Mouse (Mus musculus) myocyte (in vitro differentiated cells): ENCODE results near the gene Tpo. TPM values are rescaled to one million over a fixed set of nuclear protein-coding genes. Genes with fewer than 3 reads are reported as not detected.

ENCODE experiments used
- H3K27me3 ChIP-seq: one replicate; pipeline ENCODE4 v1.6.1; 2011; ENCODE audit not compliant: control insufficient read depth, insufficient read depth, insufficient read length
- H3K36me3 ChIP-seq: one replicate; pipeline ENCODE4 v1.6.1; 2011; ENCODE audit not compliant: control insufficient read depth, insufficient read depth
- H3K4me2 ChIP-seq: one replicate; pipeline ENCODE4 v1.6.1; 2011; ENCODE audit warnings: low read depth, control low read depth
- H3K4me3 ChIP-seq: one replicate; pipeline ENCODE4 v1.5.1; 2011; ENCODE audit warnings: mild to moderate bottlenecking, control low read depth, moderate library complexity
- H3K79me2 ChIP-seq: one replicate; pipeline ENCODE4 v1.6.1; 2011; ENCODE audit not compliant: control insufficient read depth, insufficient read depth
- H3ac ChIP-seq: one replicate; pipeline ENCODE4 v1.6.1; 2011; ENCODE audit not compliant: control insufficient read depth, insufficient read length
- CEBPB ChIP-seq: IDR thresholded peaks from 2 replicates; pipeline ENCODE4 v1.6.1; 2011; ENCODE audit warnings: mild to moderate bottlenecking, moderate library complexity; ENCODE audit not compliant: poor library complexity, insufficient read depth, severe bottlenecking
- E2F4 ChIP-seq: IDR thresholded peaks from one replicate; pipeline ENCODE4 v1.6.1; 2011; ENCODE audit warnings: mild to moderate bottlenecking, control low read depth, moderate library complexity; ENCODE audit not compliant: insufficient read depth
- MAX ChIP-seq: IDR thresholded peaks from one replicate; pipeline ENCODE4 v1.6.1; 2011; ENCODE audit warnings: low read depth, mild to moderate bottlenecking, control low read depth
- MYOD1 ChIP-seq, 3 experiments: IDR thresholded peaks; one replicate each; pipeline ENCODE4 v1.6.1; 2011; ENCODE audit warnings: control low read depth in 2 of 3, low read depth in 2 of 3, mild to moderate bottlenecking in 2 of 3, moderate library complexity in 1 of 3; ENCODE audit not compliant: insufficient read length in 2 of 3, control insufficient read depth in 1 of 3
- MYOG ChIP-seq, 3 experiments: IDR thresholded peaks; one replicate each; pipeline ENCODE4 v1.6.1; 2011; ENCODE audit warnings: control low read depth in 2 of 3, low read depth in 2 of 3, mild to moderate bottlenecking in 2 of 3; ENCODE audit not compliant: insufficient read length in 2 of 3, control insufficient read depth in 1 of 3, insufficient read depth in 1 of 3
- POLR2A ChIP-seq: IDR thresholded peaks from one replicate; pipeline ENCODE4 v1.6.1; 2011; ENCODE audit warnings: low read depth, mild to moderate bottlenecking, control low read depth, moderate library complexity; ENCODE audit not compliant: insufficient read length
- POLR2AphosphoS2 ChIP-seq: IDR thresholded peaks from one replicate; pipeline ENCODE4 v1.6.1; 2011; ENCODE audit warnings: low read depth, control low read depth; ENCODE audit not compliant: insufficient read length
- REST ChIP-seq: IDR thresholded peaks from one replicate; pipeline ENCODE4 v1.6.1; 2011; ENCODE audit warnings: mild to moderate bottlenecking, control low read depth, moderate library complexity; ENCODE audit not compliant: insufficient read depth, insufficient read length
- SRF ChIP-seq: IDR thresholded peaks from one replicate; pipeline ENCODE4 v1.6.1; 2011; ENCODE audit warnings: low read depth; ENCODE audit not compliant: control insufficient read depth, insufficient read length
- TCF12 ChIP-seq: IDR thresholded peaks from one replicate; pipeline ENCODE4 v1.6.1; 2011; ENCODE audit warnings: mild to moderate bottlenecking, control low read depth; ENCODE audit not compliant: poor library complexity, insufficient read depth, severe bottlenecking
- TCF3 ChIP-seq: IDR thresholded peaks from one replicate; pipeline ENCODE4 v1.6.1; 2011; ENCODE audit warnings: low read depth, control low read depth; ENCODE audit not compliant: insufficient read length
- USF1 ChIP-seq: IDR thresholded peaks from one replicate; pipeline ENCODE4 v1.6.1; 2011; ENCODE audit warnings: low read depth, mild to moderate bottlenecking, control low read depth, moderate library complexity
- polyA plus RNA-seq: library from polyadenylated mRNA; unstranded; fragments of >200 nt; fragmentation: generic; extraction: Trizol; gene quantifications from one replicate; pipeline ENCODE4 v1.2.1, GENCODE M21; 2012; ENCODE audit warnings: missing spikeins

Gene Tpo
- polyA plus RNA-seq, 1 experiment = not detected

DNA sequence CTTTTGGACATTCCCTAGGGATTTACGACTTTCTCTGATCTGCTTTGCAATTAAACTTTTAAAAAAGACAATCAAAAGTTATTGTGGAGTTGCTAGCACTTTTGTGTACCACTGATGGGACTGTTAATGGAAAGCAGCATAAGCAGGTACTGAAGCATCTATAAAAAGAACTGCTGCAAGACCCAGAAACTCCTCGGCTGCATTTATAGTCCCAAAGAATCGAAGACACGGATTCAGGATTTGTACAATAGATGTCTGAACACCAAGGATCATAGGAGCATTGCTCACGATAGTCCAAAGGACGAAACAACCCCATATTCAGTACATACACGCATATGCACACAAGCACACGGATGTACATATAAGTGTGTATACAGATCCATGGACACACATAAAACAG is 27.4 kb upstream of the Tpo start:
- no peaks in the 10 kb centered on the region for H3K27me3 ChIP-seq
- no peak overlapping the region for H3K4me2 ChIP-seq
- H3K79me2 ChIP-seq = no peaks in the 10 kb centered on the region
- H3K36me3 ChIP-seq = no peaks in the 10 kb centered on the region
- TF ChIP-seq MYOG (IDR thresholded peaks at IDR 0.05; ENCODE audit: control insufficient read depth in 1 of 3, insufficient read depth in 1 of 3, insufficient read length in 2 of 3, low read depth in 2 of 3) (no peak), POLR2AphosphoS2 (no peak)
- H3ac ChIP-seq = no peak overlapping the region
- H3K4me3 ChIP-seq = no peak overlapping the region

DNA sequence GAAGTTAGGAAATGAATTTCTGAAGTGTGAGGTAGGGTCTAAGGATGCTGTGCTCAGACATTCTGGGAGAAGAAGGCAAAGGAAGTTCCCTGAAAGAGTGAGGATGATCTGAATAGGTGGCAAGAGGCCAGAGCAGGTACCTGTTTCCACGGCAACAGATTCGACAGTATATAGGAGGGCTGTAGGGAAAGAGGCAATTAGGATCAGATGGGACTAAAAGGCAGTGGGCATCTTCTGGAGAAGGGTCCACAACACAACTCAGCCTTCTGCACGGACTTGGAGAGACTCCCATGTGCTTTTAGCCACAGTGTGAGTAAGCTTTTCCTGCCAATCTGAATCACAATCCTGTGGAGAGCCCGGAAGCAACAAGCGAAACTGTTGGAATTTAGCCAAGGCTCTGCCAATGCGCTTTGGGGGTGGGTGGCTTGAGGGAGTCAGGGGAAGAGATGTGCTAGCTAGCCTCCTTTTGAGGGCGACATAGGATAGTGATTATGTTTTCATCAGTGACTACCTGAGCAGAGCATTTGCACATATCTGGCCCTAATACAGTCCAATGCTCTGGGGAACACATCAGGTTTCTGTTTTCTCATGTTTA is 21.8 kb upstream of the Tpo start:
- TF ChIP-seq TCF3 (no peak), MAX (no peak), MYOG (IDR thresholded peaks at IDR 0.05; ENCODE audit: control insufficient read depth in 1 of 3, insufficient read depth in 1 of 3, insufficient read length in 2 of 3, low read depth in 2 of 3) (no peak), REST (no peak), MYOD1 (IDR thresholded peaks at IDR 0.05; ENCODE audit: control insufficient read depth in 1 of 3, insufficient read length in 2 of 3, low read depth in 2 of 3) (no peak), CEBPB (no peak), E2F4 (no peak), POLR2AphosphoS2 (no peak), SRF (no peak)
- no peak overlapping the region for H3K4me2 ChIP-seq

DNA sequence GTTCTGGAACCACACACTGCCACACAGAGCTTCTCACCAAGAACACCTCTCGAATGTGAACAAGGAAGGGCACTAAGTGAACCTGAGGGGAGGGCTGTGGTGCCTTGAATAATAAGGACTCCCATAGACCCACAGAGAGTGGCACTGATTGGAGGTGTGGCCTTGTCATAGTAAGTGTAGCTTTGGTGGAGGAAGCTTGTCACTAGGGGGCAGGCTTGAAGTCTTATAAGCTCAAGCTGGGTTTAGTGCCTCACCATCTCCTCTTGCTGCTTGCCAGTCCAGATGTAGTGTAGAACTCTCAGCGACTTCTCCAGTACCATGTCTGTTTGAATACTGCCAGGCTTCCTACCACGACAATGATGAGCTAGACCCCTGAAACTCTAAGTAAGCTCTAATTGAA is 9.7 kb upstream of the Tpo start:
- TF ChIP-seq MAX (no peak), MYOD1 (IDR thresholded peaks at IDR 0.05; ENCODE audit: control insufficient read depth in 1 of 3, insufficient read length in 2 of 3, low read depth in 2 of 3) (no peak), MYOG (IDR thresholded peaks at IDR 0.05; ENCODE audit: control insufficient read depth in 1 of 3, insufficient read depth in 1 of 3, insufficient read length in 2 of 3, low read depth in 2 of 3) (no peak), CEBPB (no peak), E2F4 (no peak)
- Histone ChIP-seq H3ac (no peak overlapping the region), H3K36me3 (no peaks in the 10 kb centered on the region), H3K4me3 (no peak overlapping the region), H3K27me3 (no peaks in the 10 kb centered on the region), H3K4me2 (no peak overlapping the region), H3K79me2 (no peaks in the 10 kb centered on the region)

More for the DNA sequence above, 21.8 kb upstream of the Tpo start:
- no peaks in the 10 kb centered on the region for H3K79me2 ChIP-seq
- no peak overlapping the region for H3ac ChIP-seq
- no peaks in the 10 kb centered on the region for H3K36me3 ChIP-seq
- no peak overlapping the region for H3K4me3 ChIP-seq
- no peaks in the 10 kb centered on the region for H3K27me3 ChIP-seq

DNA sequence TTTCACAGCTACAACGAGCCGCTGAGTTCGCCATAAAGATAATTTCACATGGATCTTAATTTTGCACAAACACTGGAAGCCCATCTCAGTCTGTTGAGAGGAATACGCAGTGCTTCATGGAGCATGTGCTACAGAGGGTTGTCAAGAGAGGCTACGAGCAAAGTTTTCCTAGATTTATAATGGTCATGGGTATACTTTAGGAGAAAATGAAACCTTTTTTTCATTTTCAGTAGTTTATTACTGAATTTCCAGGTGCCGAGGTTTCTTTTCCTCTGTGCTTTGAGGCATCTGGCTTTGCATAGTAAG is 3.1 kb downstream of the Tpo start:
- Histone ChIP-seq H3K27me3 (no peaks in the 10 kb centered on the region), H3K36me3 (no peaks in the 10 kb centered on the region), H3K4me3 (no peak overlapping the region), H3ac (no peak overlapping the region), H3K4me2 (no peak overlapping the region), H3K79me2 (no peaks in the 10 kb centered on the region)
- no peak for TF ChIP-seq MAX
- no peak for TF ChIP-seq TCF3
- TF ChIP-seq POLR2A = no peak
- no peak for TF ChIP-seq POLR2AphosphoS2
- no peak for TF ChIP-seq SRF
- TF ChIP-seq E2F4 = no peak
- no peak for TF ChIP-seq USF1
- no peak for TF ChIP-seq MYOG (IDR thresholded peaks at IDR 0.05; ENCODE audit: control insufficient read depth in 1 of 3, insufficient read depth in 1 of 3, insufficient read length in 2 of 3, low read depth in 2 of 3)
- TF ChIP-seq CEBPB = no peak
- no peak for TF ChIP-seq MYOD1 (IDR thresholded peaks at IDR 0.05; ENCODE audit: control insufficient read depth in 1 of 3, insufficient read length in 2 of 3, low read depth in 2 of 3)
- no peak for TF ChIP-seq TCF12
- no peak for TF ChIP-seq REST

DNA sequence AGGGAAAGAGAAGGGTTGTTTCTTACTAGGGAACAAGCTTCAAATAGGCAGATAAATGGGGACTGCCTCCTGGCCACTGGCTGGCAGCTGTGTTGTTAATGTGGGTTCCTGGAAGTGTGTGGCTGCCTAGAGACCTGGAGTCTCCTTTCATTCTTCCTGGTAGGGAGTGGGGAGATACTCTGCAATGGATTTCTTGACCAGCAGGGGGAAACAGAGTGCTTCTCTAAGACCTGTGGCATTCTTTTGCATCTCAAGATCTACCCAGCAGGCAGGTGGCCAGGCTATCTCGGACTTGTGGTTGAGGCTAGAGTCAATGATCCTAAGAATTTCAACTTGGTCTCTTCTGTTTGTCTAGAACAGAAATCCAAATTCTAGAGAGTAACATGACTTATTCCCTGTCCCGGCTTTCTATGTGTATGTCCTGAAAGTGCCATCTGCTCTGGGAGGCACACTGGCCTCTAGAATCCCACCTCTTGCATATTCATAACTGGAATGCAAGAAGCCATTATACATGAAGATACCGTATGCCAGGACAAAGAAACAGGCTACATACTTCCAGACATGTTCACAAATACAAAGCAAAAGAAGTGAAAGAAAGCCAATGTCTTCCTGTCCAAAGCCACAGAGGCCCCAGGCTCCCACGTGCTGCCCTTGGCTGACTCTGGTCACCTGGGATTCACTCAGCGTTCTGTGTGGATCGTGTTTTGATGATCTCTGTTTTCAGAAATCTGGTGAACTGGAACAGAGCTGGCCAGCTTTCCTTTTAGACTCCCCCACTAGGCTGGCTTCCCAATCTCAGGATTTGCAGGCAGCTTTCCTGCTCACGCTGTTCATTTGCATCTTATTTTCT is 3.6 kb downstream of the Tpo start:
- no peak overlapping the region for H3K4me2 ChIP-seq
- H3K36me3 ChIP-seq = no peaks in the 10 kb centered on the region
- no peaks in the 10 kb centered on the region for H3K79me2 ChIP-seq
- no peaks in the 10 kb centered on the region for H3K27me3 ChIP-seq
- H3ac ChIP-seq = no peak overlapping the region
- TF ChIP-seq POLR2A (no peak), TCF12 (no peak), MYOG (IDR thresholded peaks at IDR 0.05; ENCODE audit: control insufficient read depth in 1 of 3, insufficient read depth in 1 of 3, insufficient read length in 2 of 3, low read depth in 2 of 3) (no peak), CEBPB (no peak), MYOD1 (IDR thresholded peaks at IDR 0.05; ENCODE audit: control insufficient read depth in 1 of 3, insufficient read length in 2 of 3, low read depth in 2 of 3) (no peak), USF1 (no peak), MAX (no peak), TCF3 (no peak), REST (no peak), SRF (no peak), E2F4 (no peak), POLR2AphosphoS2 (no peak)
- no peak overlapping the region for H3K4me3 ChIP-seq
